Mouse (Mus musculus) megakaryocyte, embryonic 14.5 days (primary cell): ENCODE results near the gene Zc3h7a.

ENCODE experiments used
- FLI1 ChIP-seq: IDR thresholded peaks from 2 replicates; pipeline ENCODE4 v1.6.1; 2012; ENCODE audit warnings: low read length, inconsistent platforms, mixed read lengths
- GATA1 ChIP-seq: IDR thresholded peaks from 3 replicates; pipeline ENCODE4 v1.6.1; 2012; ENCODE audit warnings: mixed read lengths, low read length, inconsistent platforms, borderline replicate concordance

GRCm38 (mm10) chr16:11176208-11176883 is at the start of gene Zc3h7a:
- TF ChIP-seq GATA1 (no peak), FLI1 (no peak)
